Mouse (Mus musculus) ES-E14 (cell line): ENCODE results near the gene Glis2. TPM values are rescaled to one million over a fixed set of nuclear protein-coding genes. Genes with fewer than 3 reads are reported as not detected.

Source experiments
- DNase-seq: peaks from one replicate; pipeline ENCODE4 v3.0.0-alpha.2; 2013; ENCODE audit warnings: low read depth, low spot score
- H3K27ac ChIP-seq: 2 replicates; pipeline ENCODE4 v1.5.1; 2012; ENCODE audit warnings: low read depth, mild to moderate bottlenecking, low read length, moderate library complexity, mixed read lengths; ENCODE audit not compliant: poor library complexity, insufficient read depth, severe bottlenecking
- H3K36me3 ChIP-seq: 2 replicates; pipeline ENCODE4 v1.6.1; 2012; ENCODE audit warnings: mild to moderate bottlenecking, low read length, moderate library complexity, mixed read lengths; ENCODE audit not compliant: control insufficient read depth, poor library complexity, insufficient read depth, severe bottlenecking
- H3K4me1 ChIP-seq, 2 experiments: fragments of 150-350 bp in 1 of 2; sonication (generic) in 1 of 2; 2 replicates each; pipeline ENCODE4 v1.6.1; 2012; ENCODE audit warnings: low read length in 2 of 2, mild to moderate bottlenecking in 1 of 2, mixed read lengths in 1 of 2; ENCODE audit not compliant: control insufficient read depth in 2 of 2, insufficient read depth in 2 of 2, poor library complexity in 1 of 2
- H3K4me3 ChIP-seq, 2 experiments: fragments of 150-350 bp in 1 of 2; sonication (generic) in 1 of 2; 2 replicates each; pipeline ENCODE4 v1.5.1; 2012; ENCODE audit warnings: low read length in 2 of 2, low read depth in 1 of 2, mild to moderate bottlenecking in 1 of 2, mixed read lengths in 1 of 2; ENCODE audit not compliant: insufficient read depth in 1 of 2, poor library complexity in 1 of 2, severe bottlenecking in 1 of 2
- H3K9ac ChIP-seq: 2 replicates; pipeline ENCODE4 v1.6.1; 2012; ENCODE audit warnings: low read depth, mild to moderate bottlenecking, low read length, mixed read lengths; ENCODE audit not compliant: poor library complexity, insufficient read depth, severe bottlenecking
- H3K9me3 ChIP-seq: fragments of 150-350 bp; sonication (generic); 2 replicates; pipeline ENCODE4 v1.6.1; 2012; ENCODE audit warnings: low read depth, mild to moderate bottlenecking, low read length; ENCODE audit not compliant: control insufficient read depth, insufficient read depth
- CHD2 ChIP-seq: IDR thresholded peaks from 2 replicates; pipeline ENCODE4 v1.6.1; 2014; ENCODE audit warnings: mild to moderate bottlenecking, low read depth, low read length, inconsistent platforms
- HCFC1 ChIP-seq: IDR thresholded peaks from 2 replicates; pipeline ENCODE4 v1.6.1; 2012; ENCODE audit warnings: low read length, inconsistent platforms, borderline replicate concordance; ENCODE audit not compliant: insufficient read depth
- MAFK ChIP-seq: IDR thresholded peaks from 2 replicates; pipeline ENCODE4 v1.6.1; 2014; ENCODE audit warnings: mild to moderate bottlenecking, low read depth, low read length, inconsistent platforms; ENCODE audit not compliant: insufficient read depth
- ZC3H11A ChIP-seq: IDR thresholded peaks from 2 replicates; pipeline ENCODE4 v1.6.1; 2012; ENCODE audit warnings: low read depth, mild to moderate bottlenecking, inconsistent platforms, low read length, borderline replicate concordance
- ZNF384 ChIP-seq: IDR thresholded peaks from 2 replicates; pipeline ENCODE4 v1.6.1; 2012; ENCODE audit warnings: low read depth, low read length, inconsistent platforms
- in situ Hi-C, 2 experiments: fragments of 600-800 bp; cut with MboI; formaldehyde crosslinking; loops; one replicate each; pipeline ENCODE4 v1.15.1; 2025; ENCODE audit warnings: low sequenced_read_pairs in 2 of 2, inconsistent platforms in 1 of 2; ENCODE audit not compliant: unreplicated experiment in 2 of 2
- total RNA-seq: library from RNA; depleted of rRNA; stranded (reverse); fragments of 300-350 nt; gene quantifications from 2 replicates; pipeline ENCODE4 v1.2.3, GENCODE M21; 2012

Gene Glis2
- total RNA-seq, 1 experiment, result 18.2 TPM

DNA sequence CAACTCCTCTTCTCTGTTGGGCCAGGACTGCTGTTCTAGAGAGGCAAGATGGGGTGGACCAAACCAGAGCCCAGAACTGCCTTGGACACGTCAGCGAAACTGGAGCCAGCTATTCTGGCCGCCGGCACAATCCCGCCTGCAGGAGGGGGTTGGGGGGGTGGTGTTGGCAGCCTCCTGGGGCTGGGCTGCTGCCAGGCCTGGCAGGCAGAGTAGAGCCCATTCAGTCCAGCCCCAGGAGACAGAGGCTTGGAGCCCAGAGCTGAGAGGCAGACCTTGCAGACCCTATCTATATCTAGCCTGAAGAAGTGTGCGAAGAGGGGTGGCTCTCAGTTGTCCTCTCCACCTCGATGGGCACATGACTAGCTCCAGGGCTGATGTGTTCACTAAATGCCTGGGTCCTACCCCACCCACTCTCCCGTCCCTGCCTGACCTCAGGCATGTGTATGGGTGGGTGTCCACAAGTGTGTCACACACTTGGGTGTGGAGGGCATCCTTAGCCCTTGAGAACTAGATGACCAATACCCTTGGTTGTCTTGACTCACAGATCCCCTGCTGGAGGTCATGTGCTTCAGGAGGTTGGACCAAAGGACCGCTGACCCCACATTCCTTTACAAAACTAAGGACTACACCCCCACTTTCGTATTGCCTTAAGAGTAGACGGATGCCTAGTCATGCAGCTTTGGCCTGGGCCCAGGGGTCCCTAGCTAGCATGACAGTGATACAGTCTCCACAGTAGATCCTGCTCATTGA lies 49.3 kb downstream of the Glis2 start:
- no peak for DNase-seq
- in situ Hi-C loops, result no loop called here
- no peaks in the 10 kb centered on the region for H3K9me3 ChIP-seq
- peak overlapping the region; percentile 24; the same call in 1 of the 2 replicates for H3K27ac ChIP-seq
- H3K4me3 ChIP-seq, result no peak overlapping the region
- TF ChIP-seq HCFC1 (no peak), ZNF384 (no peak), ZC3H11A (no peak), MAFK (no peak), CHD2 (no peak)
- H3K9ac ChIP-seq, result no peak overlapping the region
- H3K36me3 ChIP-seq, result no peaks in the 10 kb centered on the region; the same call in 1 of the 2 replicates
- H3K4me1 ChIP-seq, result peaks cover 0 to 16% of the 10 kb centered on the region in 2 experiments; a peak in 1 of 4 replicates

DNA sequence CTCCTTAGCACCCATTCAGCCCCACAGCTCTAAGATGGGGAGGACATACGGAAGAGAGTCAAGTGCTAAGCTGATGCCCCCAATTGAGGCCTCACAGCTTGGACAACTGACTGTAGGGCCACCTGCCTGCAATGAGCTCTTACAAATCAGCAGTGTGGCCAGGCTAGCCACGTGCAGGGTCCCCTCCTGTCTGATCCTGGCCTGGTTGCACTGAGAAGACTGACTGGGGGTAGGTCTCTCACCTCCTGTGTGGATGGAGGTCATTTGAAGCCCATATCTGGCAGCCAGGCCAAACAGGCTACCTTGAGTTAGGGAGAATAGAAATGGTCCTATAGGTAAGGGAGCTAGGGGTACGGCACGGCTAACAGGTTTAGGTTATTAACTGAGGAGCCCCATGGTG lies 51.4 kb downstream of the Glis2 start:
- Histone ChIP-seq H3K36me3 (no peaks in the 10 kb centered on the region; the same call in 1 of the 2 replicates), H3K9me3 (no peaks in the 10 kb centered on the region), H3K4me1 (peaks cover 0 to 21% of the 10 kb centered on the region in 2 experiments; a peak in 1 of 4 replicates), H3K9ac (no peak overlapping the region), H3K4me3 (no peak overlapping the region), H3K27ac (no peak overlapping the region)
- DNase-seq, result no peak
- in situ Hi-C loops, result no loop called here
- TF ChIP-seq CHD2 (no peak), ZNF384 (no peak), ZC3H11A (no peak), HCFC1 (no peak), MAFK (no peak)

DNA sequence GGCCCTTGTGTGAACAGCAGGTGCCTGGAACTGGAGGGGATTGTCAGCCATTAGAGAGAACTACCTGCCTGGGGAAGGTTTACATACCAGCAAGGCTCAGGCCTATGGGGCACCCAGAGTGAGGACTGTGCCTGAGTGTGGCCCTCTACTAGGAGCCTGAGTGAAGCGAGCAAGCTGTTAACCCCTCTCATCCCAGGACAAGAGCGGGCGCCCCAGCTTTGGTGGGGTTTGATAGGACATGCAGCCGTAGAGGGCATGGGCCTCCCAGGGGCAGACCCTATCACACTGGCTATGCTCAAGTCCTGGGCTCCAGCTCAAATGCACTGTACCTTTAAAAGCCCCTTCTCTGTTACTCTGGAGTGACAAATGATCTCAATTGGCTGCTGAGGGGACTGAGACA lies 52.3 kb downstream of the Glis2 start:
- Histone ChIP-seq H3K4me3 (no peak overlapping the region), H3K4me1 (peaks cover 0 to 15% of the 10 kb centered on the region in 2 experiments; a peak in 1 of 4 replicates), H3K36me3 (peaks cover 3% of the 10 kb centered on the region; the same call in 1 of the 2 replicates), H3K27ac (no peak overlapping the region), H3K9ac (no peak overlapping the region), H3K9me3 (no peaks in the 10 kb centered on the region)
- no peak for DNase-seq
- in situ Hi-C loops, result no loop called here
- TF ChIP-seq CHD2 (no peak), MAFK (no peak), HCFC1 (no peak), ZNF384 (no peak), ZC3H11A (no peak)

DNA sequence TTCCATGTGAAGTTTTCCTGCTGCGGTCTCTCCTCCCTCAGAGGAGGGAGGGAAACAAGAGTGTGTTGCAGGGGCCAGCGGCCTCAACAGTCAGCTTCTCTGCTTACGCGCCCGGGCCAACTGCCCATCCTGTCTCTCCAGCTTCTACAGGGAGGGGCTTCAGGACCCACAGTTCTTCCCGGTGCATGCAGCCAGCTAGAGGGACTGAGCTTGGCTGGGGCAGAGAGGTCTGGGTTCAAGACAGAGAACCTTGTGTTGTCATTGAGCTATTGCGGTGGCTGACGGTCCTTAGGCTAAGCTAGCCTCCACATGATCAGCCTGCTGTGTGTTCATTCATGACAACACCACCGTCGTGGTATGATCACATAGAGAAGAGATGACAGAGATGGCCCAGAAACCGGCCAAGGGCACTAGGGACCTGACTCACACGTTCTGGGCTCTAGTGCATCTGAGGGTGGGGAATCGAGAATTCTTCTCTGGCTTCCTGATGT lies 53.2 kb downstream of the Glis2 start:
- DNase-seq, result no peak
- Histone ChIP-seq H3K27ac (no peak overlapping the region), H3K4me1 (peaks cover 0 to 15% of the 10 kb centered on the region in 2 experiments; a peak in 1 of 4 replicates), H3K9ac (no peak overlapping the region), H3K36me3 (peaks cover 8% of the 10 kb centered on the region; the same call in 1 of the 2 replicates), H3K4me3 (no peak overlapping the region), H3K9me3 (no peaks in the 10 kb centered on the region)
- TF ChIP-seq HCFC1 (no peak), MAFK (no peak), ZC3H11A (no peak), ZNF384 (no peak), CHD2 (no peak)
- in situ Hi-C loops, result no loop called here
